Comparison of ENCODE assay signal across 15 mouse cellular contexts in genomic region chr12:27946866-27947459, GRCm38 (mm10).
DNase-seq lines count a peak whose midpoint lies in the region; ATAC-seq lines count a peak whose summit lies in the region.
"Had no signal": no experiment of that assay in that cellular context is flagged by ENCODE, and none has a peak within 500 bp of the region (broad histone marks: within the 10 kb centered on the region; RNA-seq: fewer than 3 reads in every experiment).

No protein-coding gene starts in this region.

- 0 out of 2 replicates have a peak overlapping the region, but pooled peaks have one; percentile 36 for H3K27ac ChIP-seq in forebrain, embryonic 12.5 days
- no peak overlapping the region; the same call in 1 of the 2 replicates for H3K27ac ChIP-seq in forebrain, embryonic 13.5 days
- peak overlapping the region; percentile 27; the same call in 1 of the 2 replicates for H3K27ac ChIP-seq in midbrain, embryonic 14.5 days (replicated peaks; ENCODE audit: low read depth, low read length)
- H3K27ac ChIP-seq in midbrain, embryonic 15.5 days = no peak overlapping the region
- peak overlapping the region; percentile 66; the same call in 1 of the 2 replicates for H3K27ac ChIP-seq in hindbrain, embryonic 11.5 days (ENCODE audit: low read depth, low read length)
- H3K27ac ChIP-seq: heart, adult 2 months; liver, embryonic 12.5 days; neural tube, embryonic 12.5 days had no signal

- DNase-seq in midbrain, embryonic 14.5 days = no peak
- peak; percentile 25 for DNase-seq in hindbrain, embryonic 11.5 days (ENCODE audit: low spot score)
- peak; percentile 72 for DNase-seq in mesoderm, embryonic 11.5 days (ENCODE audit: low read depth, low spot score)
- no peak for DNase-seq in c-Kit-positive CD71-positive TER-119-positive erythroid progenitor cells, embryonic 14.5 days (ENCODE audit: low spot score)
- DNase-seq in layer of hippocampus, adult 9-11 months = no peak
- DNase-seq: cerebellum, postnatal 36 days; forebrain, postnatal 0 days; heart, adult 2 months; lung, postnatal 4 days; right cerebral cortex, adult 18-20 months had no signal

- no peak overlapping the region for H3K9ac ChIP-seq in forebrain, embryonic 12.5 days
- H3K9ac ChIP-seq in forebrain, embryonic 13.5 days = no peak overlapping the region
- no peak overlapping the region for H3K9ac ChIP-seq in midbrain, embryonic 14.5 days (replicated peaks; ENCODE audit: low read length)
- no peak overlapping the region for H3K9ac ChIP-seq in midbrain, embryonic 15.5 days
- no peak overlapping the region for H3K9ac ChIP-seq in hindbrain, embryonic 11.5 days (ENCODE audit: low read depth, low read length)
- H3K9ac ChIP-seq: forebrain, postnatal 0 days; liver, embryonic 12.5 days; neural tube, embryonic 12.5 days had no signal

- no peak overlapping the region for H3K4me3 ChIP-seq in forebrain, embryonic 12.5 days (replicated peaks)
- no peak overlapping the region for H3K4me3 ChIP-seq in forebrain, embryonic 13.5 days
- H3K4me3 ChIP-seq in midbrain, embryonic 14.5 days (replicated peaks; ENCODE audit: low read depth, low read length) = no peak overlapping the region
- no peak overlapping the region for H3K4me3 ChIP-seq in midbrain, embryonic 15.5 days
- no peak overlapping the region for H3K4me3 ChIP-seq in hindbrain, embryonic 11.5 days (ENCODE audit: low read depth, low read length)
- H3K4me3 ChIP-seq: heart, adult 2 months; liver, embryonic 12.5 days; neural tube, embryonic 12.5 days had no signal

- H3K4me2 ChIP-seq in forebrain, embryonic 12.5 days = no peak overlapping the region
- H3K4me2 ChIP-seq in forebrain, embryonic 13.5 days = no peak overlapping the region
- no peak overlapping the region for H3K4me2 ChIP-seq in midbrain, embryonic 14.5 days (ENCODE audit: low read length)
- no peak overlapping the region for H3K4me2 ChIP-seq in midbrain, embryonic 15.5 days
- H3K4me2 ChIP-seq in hindbrain, embryonic 11.5 days (replicated peaks; ENCODE audit: low read depth, low read length) = no peak overlapping the region
- H3K4me2 ChIP-seq: liver, embryonic 12.5 days; neural tube, embryonic 12.5 days had no signal

- WGBS in forebrain, embryonic 12.5 days = 63% methylated on average over 7 of the region's 7 CpGs
- 62% methylated on average over 7 of the region's 7 CpGs for WGBS in forebrain, embryonic 13.5 days
- WGBS in midbrain, embryonic 14.5 days = 44% methylated on average over 7 of the region's 7 CpGs
- 41% methylated on average over 7 of the region's 7 CpGs for WGBS in midbrain, embryonic 15.5 days
- 32% methylated on average over 7 of the region's 7 CpGs for WGBS in hindbrain, embryonic 11.5 days

- H3K4me1 ChIP-seq in forebrain, embryonic 12.5 days = peaks cover 21% of the 10 kb centered on the region
- peaks cover 20% of the 10 kb centered on the region for H3K4me1 ChIP-seq in forebrain, embryonic 13.5 days
- peaks cover 21% of the 10 kb centered on the region for H3K4me1 ChIP-seq in midbrain, embryonic 14.5 days (ENCODE audit: control insufficient read depth, insufficient read depth, low read length)
- peaks cover 25% of the 10 kb centered on the region for H3K4me1 ChIP-seq in midbrain, embryonic 15.5 days
- no peaks in the 10 kb centered on the region for H3K4me1 ChIP-seq in hindbrain, embryonic 11.5 days (replicated peaks; ENCODE audit: control insufficient read depth, insufficient read depth, low read length)
- H3K4me1 ChIP-seq: liver, embryonic 12.5 days had no signal

- no peak for ATAC-seq in forebrain, embryonic 12.5 days (ENCODE audit: low FRiP score)
- no peak for ATAC-seq in forebrain, embryonic 13.5 days
- ATAC-seq in midbrain, embryonic 14.5 days (ENCODE audit: low FRiP score, low TSS enrichment) = no peak
- no peak for ATAC-seq in midbrain, embryonic 15.5 days (replicated peaks)
- ATAC-seq in hindbrain, embryonic 11.5 days (ENCODE audit: low FRiP score) = no peak
- ATAC-seq: forebrain, postnatal 0 days; liver, embryonic 12.5 days had no signal

- no peaks in the 10 kb centered on the region for H3K9me3 ChIP-seq in forebrain, embryonic 12.5 days
- H3K9me3 ChIP-seq in forebrain, embryonic 13.5 days (replicated peaks) = no peaks in the 10 kb centered on the region
- H3K9me3 ChIP-seq in midbrain, embryonic 14.5 days (ENCODE audit: control insufficient read depth, low read length) = no peaks in the 10 kb centered on the region
- H3K9me3 ChIP-seq in midbrain, embryonic 15.5 days = no peaks in the 10 kb centered on the region
- no peaks in the 10 kb centered on the region for H3K9me3 ChIP-seq in hindbrain, embryonic 11.5 days (ENCODE audit: control insufficient read depth, low read length)
- H3K9me3 ChIP-seq: liver, embryonic 12.5 days; neural tube, embryonic 12.5 days had no signal

- no peaks in the 10 kb centered on the region for H3K36me3 ChIP-seq in forebrain, embryonic 12.5 days (replicated peaks)
- H3K36me3 ChIP-seq in forebrain, embryonic 13.5 days (ENCODE audit: poor library complexity, severe bottlenecking) = no peaks in the 10 kb centered on the region
- no peaks in the 10 kb centered on the region for H3K36me3 ChIP-seq in midbrain, embryonic 14.5 days (ENCODE audit: control insufficient read depth, insufficient read depth, low read length)
- no peaks in the 10 kb centered on the region for H3K36me3 ChIP-seq in midbrain, embryonic 15.5 days (replicated peaks)
- no peaks in the 10 kb centered on the region for H3K36me3 ChIP-seq in hindbrain, embryonic 11.5 days (ENCODE audit: control insufficient read depth, insufficient read depth, low read length)
- H3K36me3 ChIP-seq: liver, embryonic 12.5 days; neural tube, embryonic 12.5 days had no signal

- no peaks in the 10 kb centered on the region for H3K27me3 ChIP-seq in forebrain, embryonic 12.5 days
- no peaks in the 10 kb centered on the region for H3K27me3 ChIP-seq in forebrain, embryonic 13.5 days
- no peaks in the 10 kb centered on the region for H3K27me3 ChIP-seq in midbrain, embryonic 14.5 days (ENCODE audit: control insufficient read depth, insufficient read depth, low read length)
- H3K27me3 ChIP-seq in midbrain, embryonic 15.5 days (replicated peaks) = no peaks in the 10 kb centered on the region
- H3K27me3 ChIP-seq in hindbrain, embryonic 11.5 days (ENCODE audit: control insufficient read depth, insufficient read depth, low read length) = no peaks in the 10 kb centered on the region
- H3K27me3 ChIP-seq: liver, embryonic 12.5 days; neural tube, embryonic 12.5 days had no signal

Comparison
In these comparisons a context has a peak if more than half of its experiments do, and no peak if none do; other contexts are left out.
1. H3K27ac ChIP-seq: peak in forebrain, embryonic 12.5 days (single experiment), midbrain, embryonic 14.5 days (single experiment) and hindbrain, embryonic 11.5 days (single experiment); none in forebrain, embryonic 13.5 days (single experiment) and midbrain, embryonic 15.5 days (single experiment).
2. DNase-seq: peak in hindbrain, embryonic 11.5 days (single experiment) and mesoderm, embryonic 11.5 days (single experiment); none in midbrain, embryonic 14.5 days (single experiment), c-Kit-positive CD71-positive TER-119-positive erythroid progenitor cells, embryonic 14.5 days (single experiment) and layer of hippocampus, adult 9-11 months (single experiment).